Mouse (Mus musculus): Measurements from ENCODE around the gene Nell1. TPM values are rescaled to one million over a fixed set of nuclear protein-coding genes. Genes with fewer than 3 reads are reported as not detected.

Nell1 gene
- polyA plus RNA-seq, 1 experiment = 0.52 TPM

DNA sequence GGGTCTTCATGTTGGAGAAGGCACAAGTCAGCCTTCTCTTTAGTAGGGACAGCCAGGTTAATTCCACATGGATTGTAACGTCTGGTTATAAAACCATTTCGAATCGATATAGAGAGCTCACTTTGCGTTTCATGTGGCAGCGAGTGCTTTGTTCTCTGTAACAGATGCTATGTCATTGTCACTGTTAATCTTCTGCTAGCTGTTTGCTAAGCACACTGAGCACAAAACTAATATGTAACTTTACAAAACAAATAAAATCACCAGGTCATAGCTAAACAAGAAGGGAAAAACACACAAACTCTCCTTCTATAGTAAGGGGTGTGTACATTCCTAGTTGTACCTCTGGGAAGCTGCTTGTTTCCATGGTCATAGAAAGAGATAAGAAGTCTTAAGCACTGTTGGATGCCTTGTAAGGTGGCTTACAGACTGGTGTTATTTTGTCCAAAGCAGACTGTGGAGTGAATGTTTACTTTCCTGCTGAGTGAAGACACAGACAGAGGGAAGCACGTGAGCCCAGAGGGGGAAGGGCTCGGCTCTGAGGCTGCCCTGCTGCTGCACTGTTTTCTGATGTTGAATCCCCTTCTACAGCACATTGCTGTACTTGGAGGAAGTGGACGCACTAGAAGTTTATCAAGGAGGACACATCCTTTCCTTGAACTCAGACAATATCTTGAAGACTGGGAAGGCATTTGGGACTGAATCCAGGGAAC lies 131.1 kb downstream of the Nell1 start:
- TF ChIP-seq EP300 (IDR thresholded peaks at IDR 0.05; ENCODE audit: insufficient read depth, low read depth, low read length) (no peak), POLR2A (IDR thresholded peaks at IDR 0.05; ENCODE audit: insufficient read depth, low read length) (no peak), CTCF (IDR thresholded peaks at IDR 0.05; ENCODE audit: low read depth, low read length) (no peak)
- no peaks in the 10 kb centered on the region for H3K36me3 ChIP-seq (ENCODE audit: control insufficient read depth, insufficient read depth, low read length, poor library complexity, severe bottlenecking)
- no peak overlapping the region for H3K9ac ChIP-seq (ENCODE audit: low read depth, poor library complexity, severe bottlenecking)
- H3K9me3 ChIP-seq (replicated peaks; ENCODE audit: control insufficient read depth, insufficient read depth, low read length, poor library complexity, severe bottlenecking) = no peaks in the 10 kb centered on the region
- H3K4me1 ChIP-seq (ENCODE audit: control insufficient read depth, insufficient read depth, low read length) = no peaks in the 10 kb centered on the region
- no peak overlapping the region for H3K4me3 ChIP-seq (ENCODE audit: low read depth, low read length)
- no peaks in the 10 kb centered on the region for H3K27me3 ChIP-seq (ENCODE audit: control insufficient read depth, insufficient read depth, low read length, poor library complexity, severe bottlenecking)
- H3K27ac ChIP-seq (ENCODE audit: insufficient read depth, low read length) = no peak overlapping the region

DNA sequence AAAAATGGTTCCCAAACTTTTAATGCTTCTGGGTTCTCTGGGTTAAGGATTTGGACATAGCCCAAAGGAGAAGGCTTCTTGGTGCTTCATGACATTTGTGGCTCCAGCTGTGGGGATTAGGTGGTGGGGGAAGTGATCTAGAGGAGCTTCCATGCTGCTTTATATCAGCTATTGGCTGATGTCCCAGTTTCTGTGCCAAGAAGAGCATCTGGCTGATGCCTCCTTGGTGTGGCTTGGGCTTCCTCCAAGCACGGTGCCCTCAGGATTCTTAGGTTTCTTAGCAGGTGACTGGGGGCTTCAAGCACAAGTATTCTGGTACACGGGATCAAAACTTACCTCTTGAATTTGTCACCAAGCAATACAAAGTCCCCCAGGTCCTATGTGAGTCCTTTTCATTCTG lies 132.6 kb downstream of the Nell1 start:
- H3K36me3 ChIP-seq (ENCODE audit: control insufficient read depth, insufficient read depth, low read length, poor library complexity, severe bottlenecking) = no peaks in the 10 kb centered on the region
- no peaks in the 10 kb centered on the region for H3K9me3 ChIP-seq (replicated peaks; ENCODE audit: control insufficient read depth, insufficient read depth, low read length, poor library complexity, severe bottlenecking)
- H3K9ac ChIP-seq (ENCODE audit: low read depth, poor library complexity, severe bottlenecking) = no peak overlapping the region
- H3K27ac ChIP-seq (ENCODE audit: insufficient read depth, low read length) = no peak overlapping the region
- H3K27me3 ChIP-seq (ENCODE audit: control insufficient read depth, insufficient read depth, low read length, poor library complexity, severe bottlenecking) = no peaks in the 10 kb centered on the region
- H3K4me3 ChIP-seq (ENCODE audit: low read depth, low read length) = no peak overlapping the region
- no peak for TF ChIP-seq POLR2A (IDR thresholded peaks at IDR 0.05; ENCODE audit: insufficient read depth, low read length)
- TF ChIP-seq CTCF (IDR thresholded peaks at IDR 0.05; ENCODE audit: low read depth, low read length) = no peak
- TF ChIP-seq EP300 (IDR thresholded peaks at IDR 0.05; ENCODE audit: insufficient read depth, low read depth, low read length) = no peak
- H3K4me1 ChIP-seq (ENCODE audit: control insufficient read depth, insufficient read depth, low read length) = no peaks in the 10 kb centered on the region

DNA sequence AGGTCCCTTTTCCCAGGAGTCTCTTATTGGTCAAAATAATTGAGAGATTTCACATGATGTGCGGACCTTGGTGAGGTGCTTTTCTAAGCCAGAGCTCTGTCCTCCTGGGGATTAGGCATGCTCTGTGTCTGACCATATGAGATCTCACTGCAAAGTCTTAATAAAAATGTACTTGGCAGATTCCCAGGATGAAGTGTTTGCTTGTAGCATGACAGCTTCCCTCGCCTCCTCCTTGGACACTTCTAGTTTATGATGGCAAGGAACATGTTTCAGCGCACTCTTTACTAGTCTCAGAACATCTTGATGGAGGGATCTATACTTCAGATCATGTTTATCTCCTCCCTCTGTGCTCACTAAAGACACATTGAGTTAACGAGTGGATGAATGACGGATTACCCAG lies 143.7 kb downstream of the Nell1 start:
- Histone ChIP-seq H3K27ac (ENCODE audit: insufficient read depth, low read length) (no peak overlapping the region), H3K4me3 (ENCODE audit: low read depth, low read length) (no peak overlapping the region), H3K9ac (ENCODE audit: low read depth, poor library complexity, severe bottlenecking) (no peak overlapping the region), H3K27me3 (ENCODE audit: control insufficient read depth, insufficient read depth, low read length, poor library complexity, severe bottlenecking) (no peaks in the 10 kb centered on the region), H3K4me1 (ENCODE audit: control insufficient read depth, insufficient read depth, low read length) (no peaks in the 10 kb centered on the region), H3K36me3 (ENCODE audit: control insufficient read depth, insufficient read depth, low read length, poor library complexity, severe bottlenecking) (no peaks in the 10 kb centered on the region), H3K9me3 (replicated peaks; ENCODE audit: control insufficient read depth, insufficient read depth, low read length, poor library complexity, severe bottlenecking) (no peaks in the 10 kb centered on the region)
- TF ChIP-seq EP300 (IDR thresholded peaks at IDR 0.05; ENCODE audit: insufficient read depth, low read depth, low read length) (no peak), POLR2A (IDR thresholded peaks at IDR 0.05; ENCODE audit: insufficient read depth, low read length) (no peak), CTCF (IDR thresholded peaks at IDR 0.05; ENCODE audit: low read depth, low read length) (no peak)

DNA sequence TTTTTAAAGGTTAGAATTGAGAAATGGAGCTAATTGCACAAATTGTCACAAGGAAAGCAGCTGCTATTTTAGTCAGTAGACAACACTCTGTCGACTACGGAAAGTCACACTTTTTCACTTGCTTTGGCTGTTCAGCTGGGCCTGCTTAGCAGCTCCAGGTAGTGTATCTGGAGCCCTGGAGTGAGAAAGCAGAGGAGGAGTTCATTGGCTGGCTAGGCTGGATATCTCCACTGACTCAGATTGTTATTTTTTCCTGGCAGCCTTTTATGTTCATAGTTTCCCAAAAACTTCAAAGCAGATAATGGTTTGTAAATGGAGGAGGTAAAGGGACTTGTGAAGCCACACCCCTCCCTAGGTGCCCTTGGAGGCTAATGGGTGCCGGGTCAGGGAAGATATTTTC lies 163.0 kb downstream of the Nell1 start:
- no peaks in the 10 kb centered on the region for H3K27me3 ChIP-seq (ENCODE audit: control insufficient read depth, insufficient read depth, low read length, poor library complexity, severe bottlenecking)
- H3K9ac ChIP-seq (ENCODE audit: low read depth, poor library complexity, severe bottlenecking) = no peak overlapping the region
- no peaks in the 10 kb centered on the region for H3K9me3 ChIP-seq (replicated peaks; ENCODE audit: control insufficient read depth, insufficient read depth, low read length, poor library complexity, severe bottlenecking)
- no peaks in the 10 kb centered on the region for H3K4me1 ChIP-seq (ENCODE audit: control insufficient read depth, insufficient read depth, low read length)
- no peak overlapping the region for H3K27ac ChIP-seq (ENCODE audit: insufficient read depth, low read length)
- H3K4me3 ChIP-seq (ENCODE audit: low read depth, low read length) = no peak overlapping the region
- H3K36me3 ChIP-seq (ENCODE audit: control insufficient read depth, insufficient read depth, low read length, poor library complexity, severe bottlenecking) = no peaks in the 10 kb centered on the region
- TF ChIP-seq CTCF (IDR thresholded peaks at IDR 0.05; ENCODE audit: low read depth, low read length) (no peak), EP300 (IDR thresholded peaks at IDR 0.05; ENCODE audit: insufficient read depth, low read depth, low read length) (no peak), POLR2A (IDR thresholded peaks at IDR 0.05; ENCODE audit: insufficient read depth, low read length) (no peak)

DNA sequence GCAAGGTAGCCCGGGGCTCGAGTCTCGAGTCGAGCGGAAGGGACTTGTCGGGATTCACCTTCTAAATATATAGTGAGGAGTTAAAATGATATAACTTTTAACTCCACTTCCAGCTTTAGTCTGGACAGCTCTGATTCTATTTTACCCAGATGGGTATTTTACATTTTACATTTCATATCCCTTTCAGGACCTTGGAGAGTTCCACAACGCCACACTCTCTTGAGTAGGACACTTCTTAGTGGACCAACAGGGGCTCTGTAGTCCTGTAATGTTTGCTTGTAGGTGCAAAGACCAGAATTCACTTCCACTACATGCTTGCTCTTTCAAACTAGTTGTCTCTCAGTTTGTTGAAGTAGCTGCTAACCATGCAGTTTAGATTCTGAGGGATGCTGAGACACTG lies 174.7 kb downstream of the Nell1 start:
- TF ChIP-seq CTCF (IDR thresholded peaks at IDR 0.05; ENCODE audit: low read depth, low read length) (no peak), POLR2A (IDR thresholded peaks at IDR 0.05; ENCODE audit: insufficient read depth, low read length) (no peak), EP300 (IDR thresholded peaks at IDR 0.05; ENCODE audit: insufficient read depth, low read depth, low read length) (no peak)
- Histone ChIP-seq H3K4me1 (ENCODE audit: control insufficient read depth, insufficient read depth, low read length) (no peaks in the 10 kb centered on the region), H3K9ac (ENCODE audit: low read depth, poor library complexity, severe bottlenecking) (no peak overlapping the region), H3K9me3 (replicated peaks; ENCODE audit: control insufficient read depth, insufficient read depth, low read length, poor library complexity, severe bottlenecking) (0 out of 2 replicates have a peak, but pooled peaks cover 3% of the 10 kb centered on the region), H3K27me3 (ENCODE audit: control insufficient read depth, insufficient read depth, low read length, poor library complexity, severe bottlenecking) (no peaks in the 10 kb centered on the region), H3K4me3 (ENCODE audit: low read depth, low read length) (no peak overlapping the region), H3K27ac (ENCODE audit: insufficient read depth, low read length) (no peak overlapping the region), H3K36me3 (ENCODE audit: control insufficient read depth, insufficient read depth, low read length, poor library complexity, severe bottlenecking) (no peaks in the 10 kb centered on the region)

DNA sequence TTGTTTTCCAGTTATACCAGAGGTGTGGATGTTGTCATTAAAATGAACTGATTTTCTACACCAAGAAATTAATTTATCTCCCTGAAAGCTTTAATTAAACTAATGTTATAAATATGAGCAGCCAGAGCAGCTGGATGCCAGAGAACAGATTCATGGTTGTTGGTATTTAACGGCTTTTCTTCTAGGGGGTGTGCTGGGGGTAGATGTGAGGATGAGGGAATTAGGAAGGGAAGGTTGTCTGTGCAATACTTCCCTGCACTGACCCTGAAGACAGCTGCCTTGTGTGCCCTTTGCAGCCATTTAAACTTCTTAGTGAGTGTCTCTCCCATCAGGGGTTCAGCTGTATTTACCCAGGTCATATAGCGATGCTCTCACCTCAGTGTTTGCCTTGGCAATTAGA lies 176.2 kb downstream of the Nell1 start:
- TF ChIP-seq POLR2A (IDR thresholded peaks at IDR 0.05; ENCODE audit: insufficient read depth, low read length) = no peak
- no peak for TF ChIP-seq CTCF (IDR thresholded peaks at IDR 0.05; ENCODE audit: low read depth, low read length)
- TF ChIP-seq EP300 (IDR thresholded peaks at IDR 0.05; ENCODE audit: insufficient read depth, low read depth, low read length) = no peak
- Histone ChIP-seq H3K27ac (ENCODE audit: insufficient read depth, low read length) (no peak overlapping the region), H3K4me3 (ENCODE audit: low read depth, low read length) (no peak overlapping the region), H3K27me3 (ENCODE audit: control insufficient read depth, insufficient read depth, low read length, poor library complexity, severe bottlenecking) (no peaks in the 10 kb centered on the region), H3K9ac (ENCODE audit: low read depth, poor library complexity, severe bottlenecking) (no peak overlapping the region), H3K4me1 (ENCODE audit: control insufficient read depth, insufficient read depth, low read length) (no peaks in the 10 kb centered on the region), H3K36me3 (ENCODE audit: control insufficient read depth, insufficient read depth, low read length, poor library complexity, severe bottlenecking) (no peaks in the 10 kb centered on the region), H3K9me3 (replicated peaks; ENCODE audit: control insufficient read depth, insufficient read depth, low read length, poor library complexity, severe bottlenecking) (0 out of 2 replicates have a peak, but pooled peaks cover 3% of the 10 kb centered on the region)
